Mouse (Mus musculus): Measurements from ENCODE around the gene Slc44a5.

GRCm38 (mm10) chr3:153961632-153962389 is 11.4 kb upstream of the Slc44a5 start:
- TF ChIP-seq HCFC1 (IDR thresholded peaks at IDR 0.05; ENCODE audit: borderline replicate concordance, insufficient read depth, low read length), result no peak
- no peak for TF ChIP-seq MAFK (IDR thresholded peaks at IDR 0.05; ENCODE audit: insufficient read depth, low read depth, low read length)
- TF ChIP-seq CHD2 (IDR thresholded peaks at IDR 0.05; ENCODE audit: low read depth, low read length), result no peak
